Mouse (Mus musculus) G1E (cell line): ENCODE data around the gene Ptpn14.

Source experiments
- CTCF ChIP-seq: IDR thresholded peaks from 2 replicates; pipeline ENCODE4 v1.5.1; 2012; ENCODE audit warnings: low read depth, low read length, inconsistent platforms, mixed read lengths
- GATA1 ChIP-seq: IDR thresholded peaks from 2 replicates; pipeline ENCODE4 v1.6.1; 2012; ENCODE audit warnings: borderline replicate concordance, low read length, inconsistent platforms, mixed read lengths
- POLR2AphosphoS5 ChIP-seq: IDR thresholded peaks from 2 replicates; pipeline ENCODE4 v1.6.1; 2012; ENCODE audit warnings: low read depth, low read length, inconsistent platforms; ENCODE audit not compliant: insufficient replicate concordance

DNA sequence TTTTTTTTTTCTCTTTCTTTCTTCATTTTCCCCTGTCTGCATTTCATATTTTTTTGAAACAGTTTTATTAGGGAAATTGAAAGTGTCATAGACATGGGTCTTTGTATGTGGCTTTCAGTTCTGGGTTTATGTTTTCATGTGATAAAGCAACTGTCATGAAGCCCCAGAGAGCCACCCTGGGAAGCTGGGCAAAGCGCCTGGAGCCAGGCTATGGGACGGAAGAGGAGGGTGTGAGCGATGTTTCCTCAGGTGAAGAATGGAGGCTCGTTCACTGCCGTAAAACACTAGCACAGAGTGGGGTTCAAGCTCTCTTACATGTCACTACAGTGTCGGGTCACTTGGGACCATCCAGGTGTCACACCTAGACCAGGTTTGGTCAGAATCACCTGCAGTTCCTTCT is 54.6 kb downstream of the Ptpn14 start:
- TF ChIP-seq CTCF (no peak), POLR2AphosphoS5 (no peak), GATA1 (no peak)
